21 mouse cellular contexts compared by ENCODE assay signal in genomic region chr13:89653279-89653678, GRCm38 (mm10).
"Had no signal": no experiment of that assay in that cellular context is flagged by ENCODE, and none has a peak within 500 bp of the region (broad histone marks: within the 10 kb centered on the region; RNA-seq: fewer than 3 reads in every experiment).

No protein-coding gene starts in this region.

- H3K27me3 ChIP-seq: limb, embryonic 12.5 days; liver, embryonic 13.5 days; megakaryocyte, embryonic 14.5 days; midbrain, embryonic 13.5 days; neural tube, embryonic 12.5 days; neural tube, embryonic 15.5 days had no signal

- H3K27ac ChIP-seq: limb, embryonic 12.5 days; liver, embryonic 13.5 days; macrophage; midbrain, embryonic 10.5 days; midbrain, embryonic 13.5 days; neural tube, embryonic 12.5 days; neural tube, embryonic 15.5 days had no signal

- H3K4me3 ChIP-seq: limb, embryonic 12.5 days; liver, embryonic 13.5 days; megakaryocyte, embryonic 14.5 days; midbrain, embryonic 10.5 days; midbrain, embryonic 13.5 days; neural tube, embryonic 12.5 days; neural tube, embryonic 15.5 days had no signal

- H3K4me2 ChIP-seq: limb, embryonic 12.5 days; liver, embryonic 13.5 days; lung, embryonic 14.5 days; midbrain, embryonic 13.5 days; neural tube, embryonic 12.5 days; neural tube, embryonic 15.5 days had no signal

- DNase-seq: kidney, adult 18-20 months; kidney, adult 9 months; kidney, postnatal 14 days; kidney, postnatal 4 days; liver, embryonic 13.5 days; lung, postnatal 14 days; retina, postnatal 1 day; right cerebral cortex, postnatal 25 days; spleen, adult 18-20 months; thymus, adult 2 months; thymus, postnatal 14 days; thymus, postnatal 4 days had no signal

- H3K9me3 ChIP-seq: limb, embryonic 12.5 days; liver, embryonic 13.5 days; megakaryocyte, embryonic 14.5 days; midbrain, embryonic 10.5 days; midbrain, embryonic 13.5 days; neural tube, embryonic 12.5 days; neural tube, embryonic 15.5 days had no signal

- H3K9ac ChIP-seq: limb, embryonic 12.5 days; liver, embryonic 13.5 days; lung, embryonic 14.5 days; midbrain, embryonic 13.5 days; neural tube, embryonic 12.5 days; neural tube, embryonic 15.5 days had no signal

- H3K4me1 ChIP-seq: liver, embryonic 13.5 days; midbrain, embryonic 10.5 days; midbrain, embryonic 13.5 days; neural tube, embryonic 12.5 days; neural tube, embryonic 15.5 days had no signal

- H3K36me3 ChIP-seq: liver, embryonic 13.5 days; neural tube, embryonic 12.5 days had no signal

- ATAC-seq: intestine, embryonic 16.5 days; midbrain, embryonic 13.5 days had no signal
